Mouse (Mus musculus) cerebral cortex, adult 2 months (tissue): ENCODE measurements around the gene Ifi202b.

Experiments used
- WGBS: fragments of 180-500 bp; shearing (Covaris S2); methylation state at CpG from one replicate; pipeline ENCODE4 v1.1.7; 2018; 5-methylcytosine and 5-hydroxymethylcytosine counted together

Gene Ifi202b

DNA sequence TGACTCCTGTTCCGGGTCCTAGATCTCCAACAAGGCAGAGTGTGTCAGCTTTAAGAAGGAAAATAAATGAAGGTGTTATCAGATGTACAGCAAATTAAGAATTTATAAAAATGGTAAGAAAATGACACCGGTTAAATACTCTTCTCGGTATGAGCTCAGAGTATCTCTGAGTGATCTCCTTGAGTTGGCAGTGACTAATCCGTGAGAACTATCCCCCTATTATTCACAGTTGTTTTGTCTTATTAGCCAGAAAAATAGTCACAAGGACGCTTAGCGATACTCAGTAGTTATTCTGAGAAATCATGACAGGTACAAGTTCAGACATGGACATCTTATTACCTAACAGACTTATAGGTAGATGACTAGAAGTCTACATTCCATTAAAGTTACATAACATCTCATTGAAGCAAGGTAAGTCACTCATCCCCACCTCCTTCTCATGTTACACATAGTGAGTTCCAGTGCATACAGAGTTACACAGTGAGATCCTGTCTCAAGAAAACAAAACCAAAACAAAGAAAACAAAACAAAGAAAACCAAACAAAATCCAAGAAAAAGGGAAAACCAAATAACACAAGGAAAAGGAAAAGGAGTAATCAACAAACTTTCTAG, at the start of gene Ifi202b:
TSS of gene Ifi202b (minus strand) at position 51 of the 612 bp plus-strand sequence.
- WGBS = 89% methylated on average over 6 of the region's 6 CpGs

DNA sequence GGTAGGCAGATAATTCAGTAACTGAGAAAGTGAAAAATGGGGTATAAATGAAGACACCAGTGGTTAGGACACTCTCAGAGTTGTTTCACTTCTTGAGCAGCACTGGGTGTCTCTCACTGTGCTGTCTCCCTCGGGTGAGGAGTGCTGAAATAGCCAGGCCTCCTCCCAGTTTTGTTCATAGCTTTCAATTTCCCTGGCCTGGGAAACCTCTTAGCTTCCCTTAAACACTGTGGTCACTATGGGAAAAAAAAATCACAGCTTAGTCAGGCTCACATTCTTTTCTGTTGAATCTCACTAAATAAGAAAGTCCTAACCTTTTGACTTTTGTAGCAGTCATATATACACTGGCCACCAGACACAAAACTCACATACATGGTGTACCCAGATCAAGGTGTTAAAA, 49.2 kb upstream of the Ifi202b start, which contains the start of gene Ifi205:
TSS of gene Ifi205 (minus strand) at position 113 of the 400 bp plus-strand sequence.
- 40% methylated on average over 1 of the region's 1 CpGs for WGBS

DNA sequence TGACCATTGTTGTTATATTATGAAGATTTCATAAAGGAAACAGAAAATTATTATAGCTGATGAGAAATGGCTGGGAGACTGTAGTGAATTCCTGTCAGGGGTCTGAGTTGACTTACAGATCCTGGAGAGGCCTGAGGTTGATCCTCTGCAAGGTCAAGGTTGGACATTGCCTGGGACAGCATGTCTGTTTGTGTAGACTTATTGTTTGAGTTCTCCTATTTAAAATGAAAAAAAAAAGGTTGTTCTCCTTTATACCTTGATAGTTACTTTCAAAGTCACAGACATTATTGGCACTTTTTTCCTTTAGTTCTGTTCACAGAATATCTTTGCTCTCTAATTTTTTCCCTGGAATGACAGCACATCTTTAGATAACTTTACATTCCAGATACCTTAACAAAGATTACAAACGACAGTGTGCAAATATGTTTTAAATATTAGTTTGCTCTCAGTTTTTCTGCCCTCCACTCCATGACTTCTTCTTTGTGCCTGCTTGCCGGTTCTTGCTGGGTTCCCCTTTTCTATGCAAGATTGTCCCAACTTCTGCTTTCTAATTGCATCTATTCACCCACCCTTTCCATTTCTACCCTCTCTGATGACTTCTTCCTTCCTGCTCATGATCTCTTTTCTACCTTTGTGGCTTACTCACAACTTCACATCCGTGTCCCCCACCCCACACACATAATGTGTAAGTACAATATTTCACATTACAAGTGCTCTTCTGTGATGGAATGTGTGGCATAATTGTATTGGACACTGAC, 22.0 kb upstream of the Ifi202b start:
- 86% methylated on average over 2 of the region's 3 CpGs for WGBS

DNA sequence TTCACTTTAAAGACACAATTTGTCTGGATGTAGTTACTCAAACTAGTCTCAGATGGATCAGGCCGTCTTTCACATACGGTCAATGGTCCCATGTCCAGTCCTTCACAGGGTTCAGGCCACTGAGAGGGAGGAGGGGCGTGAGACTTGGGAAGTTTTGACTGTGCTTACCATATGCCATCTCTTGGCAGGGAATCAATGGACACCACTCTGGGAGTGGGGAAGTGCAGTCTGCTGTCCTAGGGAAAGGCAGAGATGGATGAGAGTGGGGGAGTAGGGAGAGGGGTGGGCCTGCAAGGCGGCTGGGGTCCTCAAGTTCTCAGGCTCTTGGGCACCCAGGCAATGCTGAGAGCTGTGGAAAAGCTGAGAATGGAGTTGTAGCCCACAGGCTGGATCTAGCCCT, 12.5 kb upstream of the Ifi202b start:
- 93% methylated on average over 4 of the region's 4 CpGs for WGBS

DNA sequence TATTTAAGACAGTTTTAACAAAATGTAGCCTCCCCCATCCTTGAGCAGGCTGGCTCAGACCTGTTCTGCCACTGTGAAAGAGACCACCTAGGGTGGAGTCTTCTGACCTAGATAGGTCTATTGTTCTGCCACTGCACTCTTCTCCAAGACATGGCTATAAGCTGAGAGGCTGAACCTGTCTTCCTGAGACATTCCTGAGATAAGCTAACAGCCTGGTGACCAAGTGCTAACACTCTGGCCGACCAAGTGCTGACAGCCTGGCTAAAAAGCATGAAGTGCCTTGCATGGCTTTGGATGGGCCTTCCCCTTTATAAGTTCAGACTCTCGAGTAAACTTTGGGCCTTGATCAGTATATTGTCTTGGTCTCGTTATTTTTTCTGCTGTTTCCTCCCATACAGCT, 1.5 kb downstream of the Ifi202b start:
- WGBS = 49% methylated on average over 3 of the region's 3 CpGs

DNA sequence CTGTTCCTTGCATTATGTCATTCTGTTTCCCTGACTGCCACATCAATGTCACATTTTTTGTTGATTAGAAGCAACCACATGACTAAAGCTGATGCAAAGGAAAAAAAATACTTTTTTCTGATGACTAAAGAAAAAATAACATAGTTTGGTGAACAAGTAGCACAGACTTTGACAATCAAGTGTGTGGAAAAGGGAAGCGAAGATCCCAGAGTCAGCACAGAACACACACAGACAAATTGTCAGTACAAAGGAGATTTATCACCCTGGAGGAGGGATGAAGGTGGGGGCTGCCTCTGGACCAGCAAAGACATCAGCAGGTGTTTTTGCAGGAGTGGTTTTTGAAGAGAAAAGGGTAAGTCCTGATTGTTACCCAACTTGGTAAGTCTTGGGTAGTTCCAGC, 21.1 kb downstream of the Ifi202b start:
- 89% methylated on average over 1 of the region's 1 CpGs for WGBS

DNA sequence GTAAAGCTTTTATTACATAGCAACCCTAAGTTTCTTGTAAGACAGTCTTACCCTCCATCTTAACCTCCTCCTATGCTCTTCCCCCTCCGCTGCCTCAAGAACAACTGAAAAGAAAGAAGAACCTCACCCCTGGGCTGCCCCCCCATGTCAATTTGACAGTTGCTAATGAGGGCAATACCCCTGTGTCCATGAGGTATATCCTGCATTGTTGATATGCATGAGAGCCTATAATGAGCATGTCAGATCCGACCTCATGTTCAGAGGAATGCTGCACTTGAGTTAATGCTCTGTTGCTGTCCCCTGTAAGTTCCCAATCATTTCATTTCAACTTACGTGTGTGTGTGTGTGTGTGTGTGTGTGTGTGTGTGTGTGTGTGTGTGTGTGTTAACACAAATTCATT, 22.5 kb downstream of the Ifi202b start:
- 76% methylated on average over 3 of the region's 3 CpGs for WGBS

DNA sequence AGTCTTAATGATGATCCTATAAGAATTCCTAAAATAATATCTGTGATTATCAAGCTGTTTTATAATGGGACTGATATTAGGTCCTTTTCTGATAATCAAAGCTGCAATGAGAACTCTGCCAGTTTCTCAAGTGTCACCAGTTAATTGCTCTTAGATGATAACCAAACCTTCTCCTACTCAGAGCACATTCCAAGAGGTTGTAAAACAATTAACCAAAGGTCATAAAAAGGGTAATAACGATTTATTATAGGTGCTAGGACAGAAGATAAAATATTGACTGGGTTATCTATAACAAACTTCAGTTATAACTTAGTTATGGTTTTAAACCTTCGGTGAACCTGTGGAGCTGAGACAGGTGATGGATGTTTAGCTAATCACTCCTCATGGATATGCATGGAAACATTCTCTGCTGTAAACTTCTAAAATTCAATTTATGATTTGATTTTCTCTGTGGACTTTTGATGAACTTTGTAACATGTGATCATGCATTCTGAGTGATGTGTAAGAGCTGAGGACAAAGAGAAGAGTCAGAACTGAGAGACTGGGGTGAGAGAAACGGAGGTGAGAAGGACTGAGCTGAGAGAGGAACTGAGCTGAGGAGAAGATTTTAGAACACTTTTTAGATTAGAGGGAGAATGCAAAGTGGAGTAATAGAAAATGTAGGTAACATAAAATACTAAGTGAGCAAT, 26.6 kb downstream of the Ifi202b start:
- 74% methylated on average over 3 of the region's 3 CpGs for WGBS

DNA sequence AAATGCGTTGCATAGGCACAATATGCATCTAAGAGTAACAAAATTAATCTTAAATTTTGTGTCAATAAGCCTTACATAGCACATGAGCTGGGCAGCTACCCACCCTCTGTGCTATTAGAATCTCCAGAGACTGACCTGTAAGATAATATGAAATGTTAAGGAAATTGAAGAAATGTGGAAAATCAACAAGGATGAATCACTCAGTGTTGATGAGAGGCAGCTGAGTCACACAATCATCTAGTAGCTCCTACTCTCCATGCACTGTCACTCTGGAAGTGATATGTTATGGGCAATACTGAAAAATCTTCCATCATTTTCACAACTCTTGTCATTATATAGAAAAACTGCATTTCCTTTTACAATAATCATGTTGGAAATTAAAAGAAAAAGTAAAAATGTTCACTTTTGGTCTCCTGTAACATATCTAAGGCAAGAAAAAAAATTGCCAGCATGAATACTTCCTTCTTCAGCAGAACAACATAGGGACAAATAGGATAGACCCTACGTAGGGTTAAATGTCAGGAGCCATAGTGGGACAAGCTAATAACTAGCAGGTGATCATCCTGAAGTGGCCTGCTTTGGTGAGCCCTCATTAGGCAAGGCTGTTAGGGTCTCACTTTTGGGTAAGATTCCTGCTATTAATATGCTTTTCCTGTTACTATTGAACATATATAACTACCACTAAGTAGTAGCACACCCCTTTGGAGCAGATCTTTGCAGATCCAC, 27.3 kb downstream of the Ifi202b start:
- 89% methylated on average over 2 of the region's 2 CpGs for WGBS

DNA sequence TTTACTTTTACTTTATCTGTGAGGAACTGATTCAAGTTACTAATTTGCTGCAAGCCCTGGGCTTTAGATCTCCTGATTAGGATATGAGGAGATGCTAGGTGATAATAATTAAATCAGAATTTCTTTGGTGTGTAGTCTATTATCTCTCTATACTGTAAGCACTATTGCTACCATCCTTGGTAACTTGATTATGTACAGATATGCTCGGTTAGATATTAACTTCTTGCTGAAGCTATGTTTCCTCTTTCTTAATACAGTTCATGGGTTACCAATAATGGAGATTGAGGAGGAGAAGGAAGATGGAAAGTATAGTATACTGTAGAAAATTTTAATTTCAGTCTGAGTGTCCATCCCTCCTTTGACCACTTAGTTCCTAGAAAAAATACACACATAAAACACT, 29.0 kb downstream of the Ifi202b start:
- WGBS = 88% methylated on average over 1 of the region's 1 CpGs

DNA sequence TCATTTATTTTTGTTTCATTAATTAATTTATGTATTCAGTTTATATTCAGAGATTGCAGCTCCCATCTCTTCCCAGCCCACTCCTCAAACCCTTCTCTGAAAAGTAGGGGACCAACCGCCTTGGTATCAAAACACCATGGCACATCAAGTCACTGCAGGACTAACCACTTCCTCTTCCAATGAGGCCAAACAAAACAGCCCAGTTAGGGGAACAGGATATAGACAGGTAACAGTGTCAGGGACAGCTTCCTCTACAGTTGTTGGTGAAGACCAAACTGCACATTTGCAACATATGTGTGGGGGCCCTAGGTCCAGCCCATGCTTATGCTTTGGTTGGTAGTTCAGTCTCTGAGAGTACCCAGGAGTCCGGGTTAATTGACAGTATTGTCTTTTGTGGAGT, 33.5 kb downstream of the Ifi202b start:
- 80% methylated on average over 2 of the region's 2 CpGs for WGBS

DNA sequence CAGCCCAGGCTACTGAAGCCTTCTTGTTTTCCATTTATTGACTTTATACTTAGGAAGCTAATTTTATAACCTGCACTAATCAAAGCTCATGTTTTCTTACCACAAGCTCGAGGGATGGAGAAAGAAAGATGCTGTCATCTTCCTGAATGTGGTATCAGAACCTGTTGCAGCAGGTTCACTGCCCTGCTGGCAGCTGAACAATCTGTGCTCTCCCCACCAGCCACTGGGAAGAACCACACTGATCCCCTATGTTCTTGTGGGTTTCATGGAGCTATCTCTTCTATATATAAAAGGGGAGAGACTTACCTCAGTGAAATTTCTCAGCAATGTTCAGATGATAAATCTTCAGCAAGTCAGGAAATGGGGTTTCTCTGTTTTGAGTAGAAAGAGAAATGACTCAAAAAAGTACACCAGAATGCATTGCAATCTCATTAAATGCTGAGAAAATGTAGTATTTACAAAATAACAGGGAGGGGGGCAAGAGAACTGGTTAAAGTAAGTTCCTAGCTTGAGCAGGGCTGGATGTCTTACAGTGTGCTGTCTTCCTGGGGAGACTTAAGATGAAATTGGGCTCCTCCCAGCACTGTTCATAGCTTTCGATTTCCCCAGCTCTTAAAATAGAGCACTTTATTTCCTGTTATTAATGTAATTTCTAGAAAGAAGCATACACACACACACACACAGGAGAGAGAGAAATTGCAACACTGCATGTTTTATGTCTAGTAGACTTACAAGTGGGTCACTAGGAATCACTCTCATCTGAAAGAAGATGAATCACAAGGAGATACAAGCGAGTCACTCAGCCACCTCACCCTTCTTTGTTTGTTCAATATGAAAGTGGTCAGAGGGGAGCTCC, 40.4 kb downstream of the Ifi202b start, which contains the start of the genes Mndal and Ifi203:
TSS of gene Mndal (minus strand) at position 568 of the 856 bp plus-strand sequence.
TSS of gene Ifi203 (minus strand) at position 749 of the 856 bp plus-strand sequence.
- WGBS = 71% methylated on average over 3 of the region's 3 CpGs

DNA sequence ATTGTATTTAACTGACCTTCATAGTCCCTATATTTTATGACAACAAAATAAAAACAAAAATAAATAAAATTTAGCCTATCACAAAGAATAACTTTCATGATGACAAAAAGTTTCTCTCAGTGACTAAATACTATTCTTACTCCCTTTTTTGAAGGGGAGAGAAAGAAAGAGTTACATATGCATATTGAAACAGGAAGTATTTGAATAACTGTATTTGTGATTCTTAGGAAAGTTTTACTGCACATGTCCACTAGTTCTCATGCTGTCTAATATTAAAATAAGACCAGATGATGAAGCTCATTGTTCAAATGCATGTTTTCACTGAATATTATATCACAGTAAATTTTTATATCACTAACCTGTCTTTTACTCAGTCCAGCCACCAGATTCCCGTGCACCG, 41.0 kb downstream of the Ifi202b start:
- WGBS = 84% methylated on average over 2 of the region's 2 CpGs

DNA sequence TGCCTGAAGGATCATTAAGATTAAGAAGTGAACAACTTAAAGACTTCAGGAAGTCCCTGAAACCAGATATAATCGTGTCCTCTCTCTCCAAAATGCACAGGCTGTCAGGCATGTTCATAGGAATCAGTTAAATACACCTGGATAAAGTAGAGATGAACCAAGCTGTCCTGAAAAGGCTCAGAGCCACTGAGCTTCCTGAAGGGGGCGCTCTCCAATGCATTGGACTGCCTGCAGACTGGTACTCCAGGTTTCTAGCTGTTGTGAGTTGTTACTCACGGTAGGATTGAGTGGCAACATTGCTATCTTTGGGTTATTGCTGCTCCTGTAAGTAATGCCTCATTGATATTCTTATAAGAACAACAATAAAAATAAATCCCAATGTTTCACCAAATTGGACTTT, 63.3 kb downstream of the Ifi202b start:
- 67% methylated on average over 3 of the region's 3 CpGs for WGBS

DNA sequence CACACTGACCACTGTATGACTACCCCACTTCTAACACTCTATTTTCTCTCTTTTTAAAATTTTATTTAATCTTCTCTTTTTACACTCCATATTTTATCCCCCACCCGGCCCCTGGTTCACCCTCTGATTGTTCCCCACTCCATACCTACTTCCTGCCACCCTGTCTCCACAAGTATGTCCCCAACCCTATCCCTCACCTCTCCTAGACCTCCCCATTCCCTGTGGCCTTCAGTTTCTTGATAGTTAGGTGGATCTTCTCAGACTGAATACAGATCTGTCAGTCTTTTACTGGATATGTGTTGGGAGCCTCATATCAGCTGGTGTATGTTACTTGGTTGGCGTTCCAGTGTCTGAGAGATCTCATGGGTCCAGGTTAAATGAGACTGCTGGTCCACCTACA, 68.0 kb downstream of the Ifi202b start:
- 83% methylated on average over 2 of the region's 2 CpGs for WGBS
